Mouse (Mus musculus) heart, embryonic 16.5 days (tissue): ENCODE data around the gene Sppl3. TPM values are rescaled to one million over a fixed set of nuclear protein-coding genes. Genes with fewer than 3 reads are reported as not detected.

Experiments used
- ATAC-seq: fragments of 200-750 bp; cut with Nextera tagmentation; replicated peaks from 2 replicates; pipeline ENCODE4 v1.8.0; 2017; ENCODE audit warnings: moderate number of reproducible peaks; ENCODE audit not compliant: insufficient read depth, low FRiP score; ENCODE audit errors: extremely low read depth
- H3K27ac ChIP-seq: fragments of 300-500 bp; sonication (generic); 2 replicates; pipeline ENCODE4 v1.5.1; 2014; ENCODE audit warnings: mild to moderate bottlenecking, low read length, control low read depth, moderate library complexity
- H3K27me3 ChIP-seq: fragments of 300-500 bp; sonication (generic); 2 replicates; pipeline ENCODE4 v1.6.1; 2014; ENCODE audit warnings: low read length, mixed read lengths; ENCODE audit not compliant: control insufficient read depth, insufficient read depth
- H3K36me3 ChIP-seq: fragments of 300-500 bp; sonication (generic); 2 replicates; pipeline ENCODE4 v1.6.1; 2014; ENCODE audit not compliant: control insufficient read depth, insufficient read depth
- H3K4me1 ChIP-seq: fragments of 300-500 bp; sonication (generic); 2 replicates; pipeline ENCODE4 v1.6.1; 2014; ENCODE audit warnings: low read length, mixed read lengths; ENCODE audit not compliant: control insufficient read depth, insufficient read depth
- H3K4me2 ChIP-seq: fragments of 300-500 bp; sonication (generic); 2 replicates; pipeline ENCODE4 v1.6.1; 2014; ENCODE audit warnings: low read depth, mild to moderate bottlenecking, control low read depth, low read length
- H3K4me3 ChIP-seq: fragments of 300-500 bp; sonication (generic); 2 replicates; pipeline ENCODE4 v1.5.1; 2014; ENCODE audit warnings: mild to moderate bottlenecking, control low read depth, low read length
- H3K9ac ChIP-seq: fragments of 300-500 bp; sonication (generic); 2 replicates; pipeline ENCODE4 v1.6.1; 2014; ENCODE audit warnings: low read length, control low read depth
- H3K9me3 ChIP-seq: fragments of 300-500 bp; sonication (generic); replicated peaks from 2 replicates; pipeline ENCODE4 v1.6.1; 2016; ENCODE audit warnings: low read length; ENCODE audit not compliant: control insufficient read depth
- WGBS: fragments of 180-500 bp; shearing (Covaris S2); extraction: QIAGEN DNeasy Blood & Tissue Kit; methylation state at CpG from one replicate; pipeline ENCODE4 v1.1.7; 2014; 5-methylcytosine and 5-hydroxymethylcytosine counted together
- polyA plus RNA-seq: library from polyadenylated mRNA; unstranded; fragments of >200 nt; fragmentation: Nextera tagmentation; extraction: Ambion mirVana; gene quantifications from 2 replicates; pipeline ENCODE4 v1.2.1, GENCODE M21; 2015

Gene Sppl3
- 6.8 and 7.3 TPM in 2 replicates for polyA plus RNA-seq

GRCm38 (mm10) chr5:115010577-115011216 is at the start of gene Sppl3:
Sppl3 (plus strand) TSS chr5:115011137.
- Histone ChIP-seq H3K4me3 (peak within 1 kb of the TSS; percentile 87), H3K4me2 (peak within 1 kb of the TSS; percentile 82), H3K27ac (peak within 1 kb of the TSS; percentile 89), H3K27me3 (no peaks in the 10 kb centered on the region), H3K36me3 (no peaks in the 10 kb centered on the region), H3K9me3 (no peaks in the 10 kb centered on the region), H3K4me1 (peaks cover 37% of the 10 kb centered on the region), H3K9ac (peak within 1 kb of the TSS; percentile 99)
- 2% methylated on average over 50 of the region's 65 CpGs for WGBS
- peak; percentile 89 for ATAC-seq

GRCm38 (mm10) chr5:114961590-114962360 is 49.2 kb upstream of the Sppl3 start:
- Histone ChIP-seq H3K4me2 (no peak overlapping the region), H3K9me3 (peaks cover 5% of the 10 kb centered on the region), H3K27me3 (peaks cover 2% of the 10 kb centered on the region; the same call in 1 of the 2 replicates), H3K9ac (no peak overlapping the region), H3K4me3 (no peak overlapping the region), H3K4me1 (peaks cover 6% of the 10 kb centered on the region; the same call in 1 of the 2 replicates), H3K27ac (no peak overlapping the region), H3K36me3 (no peaks in the 10 kb centered on the region)
- no peak for ATAC-seq
- 37% methylated on average over 4 of the region's 4 CpGs for WGBS

GRCm38 (mm10) chr5:114964315-114964966 is 46.5 kb upstream of the Sppl3 start:
- WGBS, result 43% methylated on average over 7 of the region's 7 CpGs
- ATAC-seq, result 0 out of 2 replicates have a peak, but pooled peaks have one; percentile 49
- Histone ChIP-seq H3K9me3 (no peaks in the 10 kb centered on the region), H3K27ac (peak overlapping the region; percentile 30; the same call in 1 of the 2 replicates), H3K27me3 (peaks cover 20% of the 10 kb centered on the region), H3K4me2 (peak overlapping the region; percentile 11; the same call in 1 of the 2 replicates), H3K36me3 (no peaks in the 10 kb centered on the region), H3K9ac (no peak overlapping the region), H3K4me1 (peaks cover 6% of the 10 kb centered on the region; the same call in 1 of the 2 replicates), H3K4me3 (no peak overlapping the region)

- H3K4me3 ChIP-seq, result no peak overlapping the region
- peaks cover 21% of the 10 kb centered on the region for H3K27me3 ChIP-seq
- H3K27ac ChIP-seq, result no peak overlapping the region
- H3K9ac ChIP-seq, result no peak overlapping the region
- H3K36me3 ChIP-seq, result no peaks in the 10 kb centered on the region
- H3K9me3 ChIP-seq, result no peaks in the 10 kb centered on the region
- H3K4me2 ChIP-seq, result no peak overlapping the region
- 45% methylated on average over 17 of the region's 17 CpGs for WGBS
- no peak for ATAC-seq
- H3K4me1 ChIP-seq, result peaks cover 6% of the 10 kb centered on the region; the same call in 1 of the 2 replicates
Measured at GRCm38 (mm10) chr5:114964967-114965898, 45.7 kb upstream of the Sppl3 start.

- no peak overlapping the region for H3K27ac ChIP-seq
- H3K9me3 ChIP-seq, result no peaks in the 10 kb centered on the region
- H3K4me2 ChIP-seq, result no peak overlapping the region
- H3K27me3 ChIP-seq, result peaks cover 21% of the 10 kb centered on the region
- H3K36me3 ChIP-seq, result no peaks in the 10 kb centered on the region
- no peak overlapping the region for H3K4me3 ChIP-seq
- peaks cover 6% of the 10 kb centered on the region; the same call in 1 of the 2 replicates for H3K4me1 ChIP-seq
- no peak for ATAC-seq
- WGBS, result 23% methylated on average over 14 of the region's 14 CpGs
- H3K9ac ChIP-seq, result no peak overlapping the region
Measured at GRCm38 (mm10) chr5:114967523-114968268, 43.2 kb upstream of the Sppl3 start.

- no peak for ATAC-seq
- Histone ChIP-seq H3K9me3 (no peaks in the 10 kb centered on the region), H3K36me3 (no peaks in the 10 kb centered on the region), H3K4me1 (peaks cover 6% of the 10 kb centered on the region; the same call in 1 of the 2 replicates), H3K9ac (no peak overlapping the region), H3K27ac (no peak overlapping the region), H3K27me3 (peaks cover 19% of the 10 kb centered on the region), H3K4me2 (no peak overlapping the region), H3K4me3 (no peak overlapping the region)
- WGBS, result 33% methylated on average over 7 of the region's 7 CpGs
Measured at GRCm38 (mm10) chr5:114968651-114969050, 42.3 kb upstream of the Sppl3 start.

GRCm38 (mm10) chr5:114969064-114969463 is 41.9 kb upstream of the Sppl3 start:
- no peak for ATAC-seq
- H3K27me3 ChIP-seq, result peaks cover 19% of the 10 kb centered on the region
- peaks cover 5% of the 10 kb centered on the region; the same call in 1 of the 2 replicates for H3K4me1 ChIP-seq
- no peak overlapping the region for H3K4me3 ChIP-seq
- 19% methylated on average over 4 of the region's 4 CpGs for WGBS
- no peaks in the 10 kb centered on the region for H3K36me3 ChIP-seq
- no peak overlapping the region for H3K4me2 ChIP-seq
- H3K27ac ChIP-seq, result no peak overlapping the region
- H3K9ac ChIP-seq, result no peak overlapping the region
- no peaks in the 10 kb centered on the region for H3K9me3 ChIP-seq
